Mouse (Mus musculus) testis, postnatal 10 days (tissue): ENCODE measurements around the gene Trpm6.

Experiments
- DNase-seq: peaks from one replicate; pipeline ENCODE4 v3.0.0; 2021; ENCODE audit warnings: low spot score

Trpm6 gene

DNA sequence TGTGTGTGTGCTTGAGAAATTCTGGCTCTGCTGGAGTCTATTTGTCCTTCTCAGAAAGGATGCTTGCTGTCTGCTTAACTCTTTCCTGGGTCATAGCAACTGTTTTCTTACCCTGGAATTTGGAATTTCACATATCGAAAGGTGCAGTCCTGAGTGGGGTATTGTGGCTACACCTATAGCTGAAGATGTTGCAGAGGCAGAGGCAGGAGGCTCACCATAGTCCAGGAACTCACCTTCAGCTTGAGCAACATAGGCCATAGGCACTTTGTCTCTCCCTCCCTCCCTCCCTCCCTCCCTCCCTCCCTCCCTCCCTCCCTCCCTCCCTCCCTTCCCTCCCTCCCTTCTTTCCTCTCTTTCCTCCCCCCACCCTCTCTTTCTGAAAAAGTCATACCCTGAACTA is 139.8 kb downstream of the Trpm6 start:
- no peak for DNase-seq

DNA sequence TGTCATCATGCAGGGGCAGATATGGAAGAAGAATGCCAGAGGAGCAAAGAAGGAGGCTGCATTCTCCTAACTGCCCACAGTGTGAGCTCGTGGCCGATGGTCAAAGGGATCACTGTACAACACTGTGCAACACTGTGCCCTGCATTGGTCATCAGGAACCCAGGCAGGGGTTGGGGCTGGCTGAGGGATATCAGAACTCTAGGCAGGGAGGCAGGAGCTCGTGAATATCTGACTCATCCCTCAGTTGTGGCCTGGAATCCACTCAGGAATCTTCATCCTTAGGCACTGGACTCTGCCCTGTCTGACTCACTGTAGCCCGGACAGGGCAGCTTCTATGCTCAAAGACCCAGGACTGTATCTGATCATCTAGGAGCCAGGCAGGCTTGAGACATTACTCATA is 140.4 kb downstream of the Trpm6 start:
- DNase-seq: no peak

DNA sequence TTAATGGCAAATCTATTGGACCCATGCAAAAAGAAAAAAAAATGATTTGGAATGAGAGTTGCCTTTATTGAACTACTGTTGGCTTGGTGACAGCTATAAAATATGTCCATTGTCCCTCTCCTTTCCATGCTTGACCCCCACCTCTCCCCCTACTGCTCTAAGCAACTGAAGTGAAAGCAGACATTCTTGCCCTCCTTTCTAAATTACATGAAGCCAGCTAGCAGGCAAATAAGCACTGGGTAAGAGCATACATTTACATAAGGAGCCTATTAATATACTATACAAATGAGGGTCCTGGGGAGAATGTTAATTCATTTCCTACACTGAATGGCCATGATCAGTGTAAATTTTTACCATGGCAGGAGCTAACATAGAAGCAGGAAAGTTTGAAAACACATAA is 148.5 kb downstream of the Trpm6 start:
- no peak for DNase-seq

DNA sequence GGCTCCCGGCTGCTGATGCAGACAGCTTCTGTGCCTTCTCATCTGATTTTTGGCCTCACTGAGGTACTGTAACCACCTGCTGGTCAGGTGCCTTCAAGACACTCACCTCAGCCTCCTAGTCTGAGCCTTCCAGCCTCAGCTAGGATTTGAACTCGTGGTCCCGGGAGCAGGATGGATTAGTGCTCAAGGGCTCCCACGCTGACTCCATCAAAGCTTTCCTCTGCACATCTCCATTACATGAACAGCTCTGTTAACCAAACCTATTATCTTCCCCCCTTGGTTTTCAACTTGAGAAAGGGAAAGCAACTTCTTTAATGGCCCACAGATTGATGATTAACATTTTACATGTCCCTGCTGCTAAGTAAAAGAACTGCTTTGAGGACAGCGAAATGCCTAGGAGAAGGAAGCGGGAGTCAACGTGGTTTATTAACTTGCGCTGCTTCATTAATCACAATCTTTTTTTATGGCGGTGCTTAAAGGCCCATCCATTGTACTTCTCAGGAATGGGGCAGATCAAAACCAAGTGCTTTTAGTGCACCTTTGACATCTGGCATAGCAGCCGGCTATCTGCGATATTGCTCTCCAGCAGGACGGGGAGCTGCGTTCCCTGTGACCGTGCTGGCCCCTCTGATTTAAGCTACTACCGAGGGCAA is 152.4 kb downstream of the Trpm6 start:
- no peak for DNase-seq

DNA sequence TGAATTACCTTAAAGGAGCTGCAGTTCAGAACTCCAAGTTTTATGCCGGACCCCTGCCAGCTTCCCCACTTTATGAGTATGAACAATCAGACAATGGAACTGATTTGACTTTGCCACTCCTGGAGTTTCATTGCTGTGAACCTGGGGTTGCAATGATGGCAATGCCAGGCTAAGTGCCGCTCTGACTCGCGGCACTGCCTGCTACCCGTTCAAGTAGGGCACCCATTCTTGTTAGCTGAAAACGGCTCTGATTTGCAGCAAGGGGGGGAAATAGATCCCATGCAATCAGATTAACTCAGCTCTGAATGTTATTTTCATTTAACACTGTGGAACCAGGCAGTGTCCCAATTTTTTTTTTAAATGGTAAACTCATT is 152.9 kb downstream of the Trpm6 start:
- no peak for DNase-seq

DNA sequence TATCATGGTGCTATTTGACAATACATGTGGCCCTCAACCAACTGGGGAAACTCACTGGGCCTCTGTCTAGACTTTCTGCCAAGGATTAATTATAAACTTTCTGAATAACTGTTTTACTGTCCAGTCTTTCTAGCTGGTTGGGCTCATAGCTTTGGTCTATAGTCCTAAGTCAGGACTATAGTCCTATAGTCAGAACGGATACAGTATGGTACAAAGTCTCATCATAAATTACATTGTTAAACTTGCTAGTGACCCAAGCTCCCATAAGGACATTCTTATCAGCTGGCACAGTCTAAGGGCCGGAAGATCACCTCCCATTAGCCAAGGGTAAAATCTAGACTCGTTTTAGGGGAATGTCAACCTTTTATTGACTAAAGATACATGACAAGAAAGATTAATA is 155.7 kb downstream of the Trpm6 start:
- DNase-seq: no peak

DNA sequence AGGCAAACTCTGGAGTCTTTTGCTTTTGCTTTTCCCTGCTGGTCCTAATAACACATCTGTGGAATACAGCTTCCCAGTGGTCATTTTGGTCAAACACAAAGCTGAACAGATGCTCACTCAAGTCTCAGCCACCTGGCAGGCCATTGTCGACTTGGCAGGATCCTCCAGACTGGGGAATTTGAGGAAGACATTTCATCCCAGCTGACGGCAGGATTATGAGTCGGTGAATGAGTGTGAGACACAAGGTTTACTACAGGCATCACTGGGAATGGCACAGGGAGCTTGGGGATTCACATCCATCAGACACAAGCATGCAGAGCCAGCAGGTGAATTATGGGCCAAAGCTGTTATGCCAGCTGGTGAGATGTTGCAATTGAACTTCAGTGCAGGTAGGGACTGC is 159.9 kb downstream of the Trpm6 start:
- DNase-seq: no peak

DNA sequence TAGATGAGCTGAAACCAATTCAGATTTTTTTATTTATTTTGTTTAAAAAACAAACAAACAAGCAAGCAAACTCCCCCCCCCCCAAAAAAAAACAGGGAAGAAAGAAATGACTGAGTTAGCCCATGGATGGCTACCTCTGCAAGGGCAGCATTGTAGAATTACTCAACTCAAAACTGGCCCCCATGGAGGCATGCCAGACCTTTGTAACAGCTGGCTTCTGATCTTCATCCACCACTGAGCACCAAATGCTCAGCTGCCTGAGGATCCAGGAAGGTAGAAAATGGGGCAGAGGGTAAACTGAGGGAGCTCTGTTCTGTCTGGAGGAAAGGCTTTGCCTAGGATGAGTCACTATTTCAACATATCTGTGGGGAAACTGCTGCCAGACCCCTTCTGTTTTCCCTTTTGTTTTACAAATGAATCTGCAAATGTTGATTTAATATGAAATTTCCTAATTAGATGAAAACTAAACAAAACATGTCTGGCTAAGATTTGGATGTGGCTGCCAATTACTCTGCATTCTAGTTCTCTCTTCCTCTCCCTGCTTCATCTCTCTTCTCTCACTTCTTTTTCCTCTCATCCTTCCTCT is 162.1 kb downstream of the Trpm6 start:
- no peak for DNase-seq

DNA sequence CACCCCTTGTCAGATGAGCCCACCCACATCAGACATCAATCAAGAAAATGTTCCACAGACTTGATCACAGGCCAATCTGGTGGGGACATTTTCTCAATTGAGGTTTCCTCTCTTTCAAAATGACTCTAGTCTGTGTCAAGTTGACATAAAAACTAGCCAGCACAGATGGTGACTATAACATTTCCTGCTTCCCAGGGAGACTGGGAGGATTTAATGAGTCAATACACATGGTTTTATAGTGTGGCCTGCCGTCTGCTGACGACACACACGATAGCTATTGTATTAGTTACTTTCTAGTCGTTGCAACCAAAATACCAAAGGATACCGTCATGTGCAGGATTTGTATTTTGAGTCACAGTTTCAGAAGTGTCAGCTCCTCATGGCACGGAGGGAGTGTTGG is 191.6 kb downstream of the Trpm6 start:
- no peak for DNase-seq
